Mouse (Mus musculus): ENCODE results near the gene Tspan4.

- TF ChIP-seq CTCF (conservative IDR thresholded peaks at IDR 0.05; ENCODE audit: low read length) (no peak), NANOG (IDR thresholded peaks at IDR 0.05; ENCODE audit: borderline replicate concordance, low read length) (no peak), POU5F1 (IDR thresholded peaks at IDR 0.05; ENCODE audit: borderline replicate concordance, low read length) (no peak)
Measured at GRCm38 (mm10) chr7:141506278-141506677, 31.2 kb downstream of the Tspan4 start.

Data from E14TG2a.4 (cell line).